Mouse (Mus musculus) frontal cortex, adult 2 months (tissue): ENCODE results near the gene Gm20929. TPM values are rescaled to one million over a fixed set of nuclear protein-coding genes. Genes with fewer than 3 reads are reported as not detected.
"Not testable (repeated sequence)": the region's sequence is repeated elsewhere in the genome, so short reads cannot be mapped to it uniquely, and the experiment has no call there.

Experiments used
- DNase-seq, 2 experiments: peaks; one replicate each; pipeline ENCODE4 v3.0.0; 2022; ENCODE audit warnings: low spot score in 1 of 2; ENCODE audit errors: extremely low spot score in 1 of 2
- polyA plus RNA-seq: library from polyadenylated mRNA; depleted of rRNA; stranded (reverse); fragments of >200 nt; gene quantifications from 2 replicates; pipeline ENCODE4 v1.2.3, GENCODE M21; 2012; rRNA removed

Gm20929 gene
- polyA plus RNA-seq: not detected in 2 replicates

DNA sequence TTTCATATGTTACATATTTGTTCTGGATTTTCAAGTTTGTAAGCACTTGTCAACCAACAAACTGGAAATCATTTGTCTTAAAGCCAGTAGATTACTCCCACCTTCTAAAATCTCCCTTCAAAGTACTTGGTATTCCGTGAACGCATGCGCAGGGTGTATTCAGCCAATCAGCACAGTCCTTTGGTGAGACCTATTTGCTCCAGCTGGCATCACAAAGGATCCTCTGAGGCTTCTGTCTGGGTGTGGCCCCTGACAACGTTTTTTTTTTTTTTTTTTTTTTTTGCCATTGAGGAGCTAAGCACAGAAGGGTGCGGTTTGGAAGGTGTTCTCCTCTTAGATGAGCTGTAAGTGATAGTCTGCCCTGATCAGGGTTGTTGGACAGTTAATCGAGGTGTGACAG is at the start of gene Gm20929:
TSS of gene Gm20929 (plus strand) at position 301 of the 400 bp plus-strand sequence.
- DNase-seq: not testable (repeated sequence)
